Mouse (Mus musculus) gastrocnemius, adult 8-10 months (tissue): ENCODE results near the gene Wdr72. TPM values are rescaled to one million over a fixed set of nuclear protein-coding genes. Genes with fewer than 3 reads are reported as not detected.

ENCODE experiments used
- DNase-seq, 2 experiments: peaks; one replicate each; pipeline ENCODE4 v3.0.0; 2022; ENCODE audit warnings: low spot score in 2 of 2
- total RNA-seq, 4 experiments: library from RNA; stranded (reverse); gene quantifications; 2 replicates each; pipeline ENCODE4 v1.2.4; 2022

Wdr72 gene
- not detected for total RNA-seq

DNA sequence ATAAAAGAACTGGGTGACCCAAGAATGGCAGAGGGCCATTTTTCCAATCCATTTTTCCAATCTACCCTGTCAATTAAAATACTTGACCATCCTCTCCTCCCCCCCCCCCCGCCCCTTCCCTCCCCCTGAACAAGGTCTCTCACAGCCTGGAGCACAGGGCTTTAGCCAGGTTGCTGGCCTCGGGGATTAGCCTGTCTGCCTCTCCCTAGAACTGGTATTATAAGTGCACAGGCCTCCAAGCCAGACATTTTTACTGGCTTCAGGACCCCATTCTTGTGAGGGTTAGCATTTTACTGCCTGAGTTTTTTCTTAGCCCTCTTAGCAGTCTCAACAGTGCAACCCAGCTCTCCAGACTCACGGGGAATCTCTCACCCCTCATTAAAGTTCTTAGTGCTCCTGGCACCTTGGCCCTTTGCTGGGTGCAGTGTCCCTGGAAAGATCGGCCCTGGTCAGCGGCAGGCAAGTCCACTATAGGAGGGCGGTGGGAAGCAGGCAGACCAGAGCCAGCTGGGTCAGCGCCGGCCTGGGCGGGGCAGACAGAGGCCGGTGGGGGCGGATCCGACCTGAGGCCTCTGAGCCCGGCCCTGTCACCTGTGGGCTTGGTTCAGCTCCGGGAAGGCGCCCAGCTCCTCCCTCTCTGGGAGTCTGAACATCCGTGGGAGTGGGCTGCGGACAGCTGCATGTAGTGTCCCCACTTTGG lies at the start of gene Wdr72:
Wdr72 (plus strand) TSS at position 596 of the 700 bp plus-strand sequence.
- no peak for DNase-seq

DNA sequence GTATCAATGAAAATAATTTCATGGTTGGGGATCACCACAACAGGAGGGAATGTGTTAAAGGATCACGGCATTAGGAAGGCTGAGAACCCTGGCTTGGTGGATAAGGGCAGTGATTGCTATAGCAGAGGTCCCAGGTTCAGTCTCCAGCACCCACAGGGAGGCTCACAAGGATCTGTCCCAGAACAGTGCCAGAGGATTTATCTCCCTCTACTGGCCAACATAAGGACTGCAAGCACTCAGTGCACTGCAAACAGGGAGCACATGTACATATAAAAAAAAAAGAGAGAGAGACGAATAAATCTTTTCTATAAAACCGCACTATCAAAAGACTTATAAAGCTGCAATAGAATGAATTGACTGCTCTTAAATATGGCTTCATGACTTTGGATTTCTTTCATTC lies 43.9 kb upstream of the Wdr72 start:
- no peak for DNase-seq

DNA sequence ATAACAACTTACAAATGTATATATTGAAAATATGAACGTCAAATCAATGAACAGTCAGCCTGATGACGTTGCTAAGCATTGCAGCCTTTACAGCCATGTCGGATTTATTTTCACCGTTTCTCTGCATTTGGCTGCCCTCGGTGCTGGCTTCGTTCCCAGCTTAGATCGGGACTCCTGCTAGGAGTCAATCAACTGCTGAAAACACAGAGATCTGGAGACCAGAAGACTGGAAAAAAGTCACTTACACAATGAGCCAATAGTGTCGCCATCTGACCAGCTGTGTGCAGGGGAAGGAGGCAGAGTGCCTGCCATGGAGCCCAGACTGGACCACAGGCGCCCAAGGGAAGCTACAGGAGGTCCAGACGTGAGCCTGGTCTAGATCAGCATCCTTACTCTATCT lies 43.4 kb upstream of the Wdr72 start:
- no peak for DNase-seq

DNA sequence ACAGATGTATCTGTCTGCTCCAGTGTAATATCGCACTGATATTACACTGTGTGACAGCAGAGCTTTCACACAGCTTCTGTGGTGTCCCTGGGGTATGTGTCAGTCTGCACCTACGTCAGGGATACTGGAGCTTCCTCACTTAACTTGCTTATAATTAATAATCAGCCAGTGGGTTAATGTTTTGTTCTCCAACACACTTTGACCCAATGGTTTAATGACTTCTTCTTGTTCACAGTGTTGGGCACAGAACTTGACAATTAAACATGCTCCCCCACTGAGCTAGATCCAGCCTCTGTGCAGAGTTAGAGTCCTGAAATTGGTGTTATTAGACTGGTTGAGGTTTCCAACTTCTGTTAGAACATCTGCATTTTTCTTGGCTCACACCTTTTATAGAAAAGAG lies 34.2 kb upstream of the Wdr72 start:
- no peak for DNase-seq

DNA sequence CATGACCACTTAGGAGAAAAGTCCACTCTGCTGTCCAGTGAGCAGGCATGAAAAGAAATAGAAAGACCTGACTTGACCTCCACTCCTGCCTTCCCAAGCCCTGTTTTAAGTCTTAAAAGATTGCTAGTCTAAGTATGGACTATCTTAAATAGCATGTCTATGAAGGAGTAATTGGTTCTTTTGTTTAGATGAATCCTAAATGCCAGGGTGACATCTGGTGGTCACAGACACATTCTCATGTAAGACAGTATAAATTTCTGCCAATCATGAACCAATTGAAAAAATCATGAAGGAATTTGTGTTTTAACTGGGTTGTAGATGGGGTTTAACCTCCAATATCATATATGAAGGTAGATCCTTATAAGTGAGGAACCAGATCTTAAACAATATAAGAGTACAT lies 31.7 kb upstream of the Wdr72 start:
- DNase-seq, result no peak

DNA sequence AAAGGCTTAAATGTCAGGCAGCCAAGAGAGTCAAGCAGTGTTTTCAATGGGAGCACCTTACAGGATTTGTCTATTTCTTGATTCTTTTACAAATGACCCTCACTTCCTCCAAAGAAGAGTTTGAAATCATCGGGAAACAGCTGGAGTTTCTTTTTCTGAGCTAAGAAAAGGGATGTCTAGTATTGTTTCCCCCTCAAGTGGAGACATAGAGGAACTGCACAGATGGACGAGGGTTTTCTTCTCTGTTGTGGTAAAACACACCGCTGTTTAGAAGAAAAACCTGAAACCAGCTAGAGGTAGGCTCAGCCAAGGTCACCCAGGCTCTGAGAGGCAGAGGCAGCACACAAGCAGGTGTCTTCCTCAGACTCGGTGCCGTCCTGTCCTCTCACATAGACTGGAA lies 29.9 kb upstream of the Wdr72 start:
- no peak for DNase-seq

DNA sequence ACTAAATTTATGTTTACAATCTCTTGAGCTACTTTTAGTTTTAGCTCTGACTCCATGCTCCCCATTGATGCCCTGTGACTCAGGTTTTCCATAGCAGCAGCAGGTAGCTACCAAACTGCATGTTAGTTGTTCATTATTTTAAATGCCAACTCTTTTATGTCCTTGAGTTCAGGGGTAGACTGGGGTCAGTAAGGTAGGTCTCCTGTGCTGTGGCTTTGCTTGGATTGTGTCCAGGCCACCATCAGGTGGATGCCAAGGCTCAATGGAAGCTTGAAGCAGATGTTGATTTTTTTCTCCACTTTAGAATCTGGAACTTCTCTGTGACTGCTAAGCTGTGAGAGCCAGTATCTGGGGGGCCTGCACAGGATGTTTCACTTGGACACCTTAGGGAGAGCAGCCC lies 8.6 kb upstream of the Wdr72 start:
- no peak for DNase-seq

DNA sequence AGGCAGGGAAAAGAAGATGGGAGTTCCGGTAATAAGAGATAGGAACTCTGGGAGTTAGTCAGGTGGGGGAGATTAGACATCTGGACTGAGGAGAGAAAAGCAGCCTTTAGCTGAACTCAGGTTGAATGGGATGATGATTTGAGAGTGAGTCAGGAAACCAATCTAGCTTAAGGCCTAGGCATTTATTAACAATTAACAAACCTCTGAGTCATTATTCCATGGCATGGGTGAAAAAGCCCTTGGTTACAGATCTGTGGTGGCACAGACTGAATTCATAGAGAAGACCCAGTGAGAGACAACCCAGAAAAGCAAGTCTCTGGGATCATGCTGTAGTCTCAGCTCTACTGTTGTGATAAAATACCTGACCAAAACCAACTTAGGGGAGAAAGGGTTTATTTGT lies 7.5 kb upstream of the Wdr72 start:
- DNase-seq, result no peak

DNA sequence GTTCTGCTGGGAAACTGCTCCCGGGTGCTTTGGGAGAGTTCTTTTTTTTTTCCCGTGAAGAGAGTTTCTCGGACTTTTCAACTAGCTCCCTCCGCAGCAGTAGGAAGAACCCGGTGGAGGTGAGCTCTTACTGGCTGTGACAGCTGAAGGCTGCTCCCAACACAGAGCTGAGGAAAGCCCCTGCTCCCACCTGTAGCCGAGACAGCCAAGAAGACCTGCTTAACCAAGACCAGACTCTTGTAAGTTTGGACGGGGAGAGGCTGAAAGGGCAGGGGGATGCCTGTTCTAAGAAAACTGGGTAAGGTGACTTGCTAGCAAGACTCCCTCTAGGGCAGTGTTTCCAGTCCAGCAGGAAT lies 283 bp downstream of the Wdr72 start:
- no peak for DNase-seq

DNA sequence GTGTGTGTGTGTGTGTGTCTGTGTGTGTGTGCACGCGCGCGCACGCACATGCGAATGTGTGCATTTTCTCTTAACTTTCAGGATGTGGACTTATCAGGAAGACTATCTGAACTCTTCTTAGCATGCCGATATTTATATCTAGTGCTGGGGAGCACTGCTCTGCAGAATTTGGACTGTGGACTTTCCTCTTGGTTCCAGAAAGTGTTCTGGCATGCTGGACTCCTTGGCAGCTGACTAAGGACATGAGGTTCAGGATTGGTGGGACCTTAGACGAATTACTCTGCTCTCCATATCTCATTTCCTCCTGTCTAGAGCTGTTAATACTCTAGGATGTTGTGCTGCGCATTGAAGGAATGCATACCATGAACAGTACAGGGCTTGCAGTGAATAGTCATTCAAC lies 2.4 kb downstream of the Wdr72 start:
- DNase-seq, result no peak

DNA sequence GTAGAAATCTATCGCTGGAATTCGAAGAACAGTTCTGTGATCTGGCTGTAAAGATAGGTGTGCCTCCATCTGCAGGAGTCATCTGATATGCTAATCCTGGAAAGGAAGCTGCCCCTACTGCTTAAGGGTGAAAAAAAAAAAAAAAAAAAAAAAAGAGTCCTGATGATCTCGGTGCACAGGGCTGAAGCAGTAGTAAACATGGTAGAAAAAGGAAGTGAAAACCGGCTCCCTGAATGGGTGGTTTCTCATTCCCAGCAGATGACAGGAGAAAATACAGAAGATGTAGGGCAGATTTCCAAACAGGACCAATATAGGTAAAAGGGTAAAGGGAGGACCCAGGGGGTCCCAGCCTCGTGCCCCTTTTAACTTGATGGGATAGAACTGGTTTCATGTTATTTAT lies 16.1 kb downstream of the Wdr72 start:
- no peak for DNase-seq

DNA sequence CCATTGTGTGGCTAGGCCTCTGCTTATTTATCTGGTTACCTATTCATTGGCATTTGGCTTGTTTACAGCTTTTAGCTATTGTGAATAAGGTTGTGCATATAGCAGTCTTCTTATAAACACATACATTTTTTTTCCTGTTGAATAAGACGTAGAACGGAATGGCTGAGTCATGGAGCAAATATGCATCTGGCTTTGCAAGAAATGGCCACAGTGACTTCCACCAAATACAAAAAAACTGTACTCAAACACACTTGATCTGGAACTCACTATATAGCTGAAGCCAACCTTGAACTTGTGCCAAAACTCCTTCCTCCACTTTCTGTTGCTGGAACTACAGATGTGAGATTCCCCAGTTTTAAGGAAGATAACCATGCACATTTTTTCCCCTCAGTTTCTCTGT lies 23.9 kb downstream of the Wdr72 start:
- DNase-seq, result no peak

DNA sequence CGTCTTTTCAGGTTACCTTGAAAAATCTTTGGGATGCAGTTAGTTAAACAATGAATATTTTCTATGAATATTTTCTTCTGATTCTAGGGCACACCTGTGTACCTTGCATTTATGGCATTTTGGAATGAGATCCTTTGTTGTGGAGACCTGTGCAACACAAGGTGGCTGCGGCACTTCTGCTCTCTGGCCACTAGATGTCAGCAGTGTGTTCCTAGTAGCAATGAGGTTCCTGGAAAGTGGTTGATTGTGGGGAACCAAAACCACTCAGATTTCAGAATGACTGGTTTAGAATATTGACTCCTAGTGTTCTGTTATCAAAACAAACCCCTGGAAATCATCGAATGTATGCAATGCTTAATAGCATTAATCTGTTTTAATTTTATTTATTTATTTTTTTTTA lies 31.7 kb downstream of the Wdr72 start:
- no peak for DNase-seq

DNA sequence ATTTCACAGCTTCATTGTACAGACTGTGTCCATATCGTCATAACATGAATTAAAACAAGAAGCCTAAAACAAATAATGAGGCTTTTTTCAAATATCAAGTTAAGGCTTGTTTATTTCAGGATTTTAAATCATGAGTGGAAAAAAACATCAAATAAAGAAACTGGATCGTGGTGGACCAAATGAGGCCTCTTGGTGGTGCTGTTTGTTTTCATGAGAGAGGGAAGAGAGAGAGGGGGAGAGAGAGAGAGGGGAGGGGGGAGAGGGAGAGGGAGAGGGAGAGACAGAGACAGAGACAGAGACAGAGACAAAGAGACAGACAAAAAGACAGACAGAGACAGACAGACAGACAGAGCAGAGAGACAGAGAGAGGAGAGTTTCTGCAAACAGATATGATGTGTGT lies 32.5 kb downstream of the Wdr72 start:
- no peak for DNase-seq

DNA sequence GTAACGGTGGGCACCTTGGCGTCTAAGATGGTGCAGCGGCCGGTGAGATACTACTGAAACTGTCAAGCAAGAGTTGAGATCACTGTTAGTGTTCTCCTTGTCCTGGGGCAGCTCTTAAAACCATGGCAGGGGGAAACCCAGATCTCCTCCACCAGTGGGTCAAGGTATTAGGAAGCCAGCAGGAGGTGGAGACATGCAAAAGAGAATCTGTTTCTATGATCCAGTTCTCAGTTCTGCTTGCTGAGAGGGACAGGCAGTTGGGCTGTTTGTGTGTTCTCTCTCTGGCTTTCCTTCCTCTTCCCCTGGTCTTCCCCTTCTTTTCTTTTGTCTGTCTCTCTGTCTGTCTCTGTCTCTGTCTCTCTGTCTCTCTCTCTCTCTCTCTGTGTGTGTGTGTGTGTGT lies 35.0 kb downstream of the Wdr72 start:
- no peak for DNase-seq

DNA sequence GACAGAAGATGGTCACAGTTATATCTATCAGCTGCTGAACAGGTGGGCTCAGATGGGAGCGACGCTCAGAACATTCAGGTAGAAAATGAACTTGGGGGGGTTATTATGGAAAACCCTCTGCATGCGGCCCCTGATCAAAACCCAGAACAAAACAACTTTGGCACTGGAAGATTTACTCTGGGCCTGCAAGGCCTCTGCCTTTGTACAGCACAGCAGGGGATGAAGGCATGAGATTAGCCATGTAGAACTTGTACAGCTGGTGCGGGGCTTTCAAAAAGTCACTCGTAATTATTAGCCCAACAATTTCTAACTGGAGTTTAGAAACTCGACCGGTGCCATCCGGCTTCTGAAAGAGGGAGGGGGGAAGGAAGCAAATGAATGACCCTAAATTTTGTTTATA lies 38.1 kb downstream of the Wdr72 start:
- DNase-seq, result no peak

DNA sequence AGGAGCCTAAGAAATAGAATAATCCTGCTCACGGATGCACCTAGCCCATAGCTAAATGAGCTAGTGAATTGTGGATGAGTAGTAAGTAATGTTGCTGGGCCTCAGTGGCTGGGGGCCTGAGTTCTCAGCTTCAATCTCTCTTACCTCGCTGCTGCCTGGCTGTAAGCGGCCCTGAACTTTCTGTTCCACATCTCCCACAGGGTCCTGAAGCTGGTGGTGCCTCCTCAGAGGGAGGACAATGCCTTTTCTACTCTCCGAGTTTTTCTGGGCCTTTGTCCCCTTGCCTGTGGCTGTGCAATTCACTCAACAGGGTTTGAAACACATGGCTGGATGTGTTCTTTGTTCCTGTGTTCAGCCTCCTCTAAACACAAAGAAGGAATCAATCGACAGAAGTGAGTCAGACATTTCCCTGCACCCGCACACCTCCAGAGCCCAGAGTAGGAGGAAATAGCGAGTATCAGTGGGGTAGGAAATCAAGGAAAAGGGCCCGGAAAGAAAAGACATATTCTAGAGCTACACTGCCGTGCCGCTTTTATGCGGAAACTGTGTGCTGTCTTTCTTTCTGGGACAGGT lies 50.3 kb downstream of the Wdr72 start:
- no peak for DNase-seq

DNA sequence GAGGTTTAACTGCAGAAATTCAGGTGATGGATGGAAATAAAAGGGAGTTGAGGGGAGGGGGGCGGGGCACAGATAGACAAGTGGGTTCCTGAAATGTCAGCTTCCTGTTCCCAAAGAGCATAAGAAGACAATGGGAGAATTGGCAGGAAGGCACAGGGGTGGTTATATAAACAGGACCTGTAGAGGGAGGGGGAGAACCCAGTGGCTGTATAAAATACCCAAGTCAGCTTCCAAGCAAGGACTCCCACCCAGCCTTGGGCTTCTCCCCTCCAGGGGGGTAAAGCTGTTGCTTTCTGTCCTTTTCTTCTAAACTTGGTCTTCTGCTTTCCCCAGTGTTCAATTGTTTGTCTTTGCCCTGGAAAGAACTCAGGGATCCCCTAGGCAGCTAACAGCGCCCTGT lies 55.5 kb downstream of the Wdr72 start:
- DNase-seq, result no peak

DNA sequence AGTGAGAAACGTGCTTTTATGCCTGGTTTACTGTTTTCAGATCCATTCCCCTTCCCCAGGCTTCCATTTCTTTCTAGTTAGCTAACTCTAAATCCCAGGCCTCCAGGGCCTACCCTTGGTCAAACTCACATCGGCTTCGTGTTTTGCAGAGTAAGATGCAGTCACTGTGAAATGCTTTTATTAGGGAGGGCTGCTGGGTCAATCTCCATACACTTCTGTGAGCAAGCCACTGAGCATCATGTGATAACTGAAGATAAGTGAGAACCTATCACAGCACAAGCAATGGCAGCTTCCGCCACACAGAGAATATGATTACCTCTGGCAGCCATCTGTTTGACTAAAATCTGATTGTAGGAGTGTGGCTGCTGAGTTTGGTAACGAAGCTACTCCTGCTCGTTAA lies 59.7 kb downstream of the Wdr72 start:
- DNase-seq, result no peak

DNA sequence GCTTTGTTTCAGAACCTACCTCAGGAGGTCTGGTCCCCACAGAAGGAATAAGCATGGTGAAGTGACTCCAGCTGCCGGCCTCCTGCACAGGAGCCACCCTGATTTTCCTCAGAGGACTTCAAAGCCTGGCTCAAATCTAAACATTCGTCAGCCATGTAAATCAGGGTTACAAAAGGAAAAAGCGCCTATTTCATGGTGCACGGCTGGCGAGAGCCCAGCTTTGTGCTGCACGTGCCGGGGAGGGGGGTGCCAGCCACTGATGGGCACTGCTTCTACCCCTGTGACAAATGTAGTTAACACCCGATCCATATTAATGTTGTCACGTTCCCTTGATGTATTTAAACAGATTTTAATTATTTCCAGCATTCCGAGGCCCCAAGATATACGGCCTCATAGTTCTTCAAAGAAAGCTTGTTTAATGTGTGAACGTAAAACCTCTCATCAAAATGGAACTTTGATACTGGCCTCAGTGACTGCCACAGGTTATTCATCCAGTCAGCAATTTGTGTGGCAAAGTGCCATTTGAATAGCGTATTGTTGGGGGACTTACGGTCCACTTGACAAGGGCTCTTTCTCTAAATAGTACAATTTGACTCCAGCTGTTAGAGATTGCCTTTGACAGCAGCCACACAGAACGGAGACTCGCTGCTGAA lies 76.7 kb downstream of the Wdr72 start:
- DNase-seq, result no peak

DNA sequence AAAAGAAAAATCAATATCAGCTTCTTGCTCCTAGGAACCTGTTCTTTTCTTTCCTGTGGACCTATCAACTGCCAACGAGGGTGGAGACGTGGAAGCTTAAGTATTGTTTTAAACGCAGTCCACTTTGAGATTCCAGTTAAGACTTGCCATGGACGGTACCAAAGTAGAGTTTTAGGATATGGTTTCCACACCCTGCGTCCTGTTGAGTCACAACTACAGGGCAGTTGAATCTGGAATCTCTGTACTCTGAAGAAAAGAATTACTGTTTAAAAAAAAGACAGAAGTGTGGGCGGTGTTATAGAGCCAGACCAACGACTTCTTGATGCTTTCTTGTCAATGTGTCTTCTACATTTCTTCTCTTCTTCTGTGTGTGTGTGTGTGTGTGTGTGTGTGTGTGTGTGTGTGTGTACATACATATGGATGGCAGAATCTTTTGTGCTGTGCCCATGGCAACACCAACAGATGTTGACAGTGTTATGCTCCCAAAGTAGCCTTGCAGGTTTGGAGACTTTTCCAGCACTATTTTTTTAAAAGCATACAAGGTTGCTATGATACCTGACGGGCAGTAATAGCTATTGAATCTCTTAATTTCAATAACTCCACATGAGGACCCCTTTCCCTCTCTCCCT lies 77.4 kb downstream of the Wdr72 start:
- no peak for DNase-seq

DNA sequence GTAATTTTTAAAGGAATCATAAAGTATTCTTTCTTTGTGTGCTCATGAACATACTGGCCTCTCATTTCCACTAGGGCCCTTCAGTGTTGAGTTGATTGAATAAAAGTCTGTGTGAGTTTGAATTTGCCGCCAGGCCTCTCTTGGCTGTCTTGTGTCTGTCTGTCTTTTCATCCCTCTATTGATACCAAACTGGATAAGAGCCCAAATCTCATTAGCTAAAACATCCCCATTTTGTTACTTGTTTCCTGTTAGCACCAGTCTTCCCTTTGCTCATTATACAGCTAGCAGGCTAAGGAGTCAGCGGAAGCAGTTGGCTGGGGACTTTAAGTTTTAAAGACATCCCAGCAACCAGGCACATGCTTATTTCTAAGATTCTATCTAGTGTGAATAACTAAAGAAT lies 84.7 kb downstream of the Wdr72 start:
- no peak for DNase-seq

DNA sequence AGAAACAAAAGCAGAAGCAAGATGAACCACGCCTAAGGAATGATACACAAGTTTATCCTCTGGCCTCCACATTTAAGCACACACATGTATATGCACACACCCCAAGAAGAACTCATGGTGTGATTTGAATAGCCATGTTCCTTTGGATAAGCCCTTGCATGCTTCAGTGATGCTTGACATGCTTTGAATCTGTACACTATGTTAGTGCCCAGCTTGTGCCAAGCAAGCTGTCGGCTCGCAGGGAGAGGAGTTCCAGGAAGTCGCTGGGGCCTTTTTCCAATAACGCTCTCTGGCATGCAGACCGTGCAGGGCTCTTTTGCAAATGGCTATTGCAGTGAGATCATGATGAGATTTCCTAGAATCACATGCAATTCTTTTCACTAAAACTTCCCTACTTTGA lies 118.1 kb downstream of the Wdr72 start:
- DNase-seq, result no peak
